ENCODE assay signal across 17 mouse cellular contexts in genomic region chr16:63556410-63557146, GRCm38 (mm10).
DNase-seq lines count a peak whose midpoint lies in the region; ATAC-seq and TF ChIP-seq lines count a peak whose summit lies in the region.
"Had no signal": no experiment of that assay in that cellular context is flagged by ENCODE, and none has a peak within 500 bp of the region (broad histone marks: within the 10 kb centered on the region; RNA-seq: fewer than 3 reads in every experiment).

No protein-coding gene starts in this region.

- no peaks in the 10 kb centered on the region for H3K27me3 ChIP-seq in hindbrain, embryonic 16.5 days (replicated peaks; ENCODE audit: control insufficient read depth, insufficient read depth, low read length)
- no peaks in the 10 kb centered on the region for H3K27me3 ChIP-seq in hindbrain, postnatal 0 days (ENCODE audit: insufficient read depth, low read length)
- no peaks in the 10 kb centered on the region for H3K27me3 ChIP-seq in embryonic facial prominence, embryonic 10.5 days (replicated peaks; ENCODE audit: low read depth, poor library complexity, severe bottlenecking)
- no peaks in the 10 kb centered on the region for H3K27me3 ChIP-seq in limb, embryonic 11.5 days (ENCODE audit: control insufficient read depth, insufficient read depth, low read length)
- H3K27me3 ChIP-seq: CH12.LX; heart, embryonic 12.5 days; megakaryocyte, embryonic 14.5 days had no signal

- DNase-seq in hindbrain, postnatal 0 days (ENCODE audit: low spot score): no peak
- DNase-seq in embryonic facial prominence, embryonic 10.5 days (ENCODE audit: low spot score): peak; percentile 9
- DNase-seq in limb, embryonic 11.5 days (ENCODE audit: low spot score): peak; percentile 40
- peak; percentile 1 for DNase-seq in retina, postnatal 1 day
- no peak for DNase-seq in layer of hippocampus, adult 9-11 months
- no peak for DNase-seq in kidney, adult 18-20 months
- DNase-seq in ovary, postnatal 10 days (ENCODE audit: low spot score): no peak
- DNase-seq: kidney, adult 11 months; kidney, postnatal 4 days; spleen, adult 18-20 months; thymus, postnatal 25 days had no signal

- no peak overlapping the region for H3K27ac ChIP-seq in hindbrain, embryonic 16.5 days (ENCODE audit: low read depth, low read length)
- no peak overlapping the region for H3K27ac ChIP-seq in hindbrain, postnatal 0 days
- no peak overlapping the region for H3K27ac ChIP-seq in embryonic facial prominence, embryonic 10.5 days (replicated peaks)
- H3K27ac ChIP-seq in limb, embryonic 11.5 days (replicated peaks; ENCODE audit: low read depth, low read length): no peak overlapping the region
- H3K27ac ChIP-seq: hindbrain, embryonic 10.5 days had no signal

- H3K4me3 ChIP-seq in hindbrain, embryonic 16.5 days (ENCODE audit: low read length): no peak overlapping the region
- H3K4me3 ChIP-seq in hindbrain, postnatal 0 days (ENCODE audit: low read length): no peak overlapping the region
- no peak overlapping the region for H3K4me3 ChIP-seq in embryonic facial prominence, embryonic 10.5 days
- no peak overlapping the region for H3K4me3 ChIP-seq in limb, embryonic 11.5 days (ENCODE audit: low read depth, low read length)
- H3K4me3 ChIP-seq: heart, embryonic 12.5 days; hindbrain, embryonic 10.5 days; megakaryocyte, embryonic 14.5 days had no signal

- no peaks in the 10 kb centered on the region for H3K36me3 ChIP-seq in hindbrain, embryonic 16.5 days (ENCODE audit: control insufficient read depth, insufficient read depth, low read length)
- no peaks in the 10 kb centered on the region for H3K36me3 ChIP-seq in hindbrain, postnatal 0 days (ENCODE audit: insufficient read depth, low read length)
- no peaks in the 10 kb centered on the region for H3K36me3 ChIP-seq in embryonic facial prominence, embryonic 10.5 days (replicated peaks)
- no peaks in the 10 kb centered on the region for H3K36me3 ChIP-seq in limb, embryonic 11.5 days (ENCODE audit: control insufficient read depth, insufficient read depth, low read length)
- H3K36me3 ChIP-seq: heart, embryonic 12.5 days; hindbrain, embryonic 10.5 days had no signal

- H3K4me1 ChIP-seq in hindbrain, embryonic 16.5 days (ENCODE audit: control insufficient read depth, insufficient read depth, low read depth, low read length): no peaks in the 10 kb centered on the region
- H3K4me1 ChIP-seq in hindbrain, postnatal 0 days (ENCODE audit: insufficient read depth, low read length): no peaks in the 10 kb centered on the region
- peaks cover 8% of the 10 kb centered on the region; the same call in 1 of the 2 replicates for H3K4me1 ChIP-seq in embryonic facial prominence, embryonic 10.5 days
- peaks cover 2% of the 10 kb centered on the region; the same call in 1 of the 2 replicates for H3K4me1 ChIP-seq in limb, embryonic 11.5 days (ENCODE audit: control insufficient read depth, insufficient read depth, low read length)
- H3K4me1 ChIP-seq: heart, embryonic 12.5 days; hindbrain, embryonic 10.5 days; megakaryocyte, embryonic 14.5 days had no signal

- H3K4me2 ChIP-seq in hindbrain, embryonic 16.5 days (ENCODE audit: low read length): no peak overlapping the region
- H3K4me2 ChIP-seq in hindbrain, postnatal 0 days (ENCODE audit: low read depth, low read length): no peak overlapping the region
- no peak overlapping the region for H3K4me2 ChIP-seq in limb, embryonic 11.5 days (ENCODE audit: low read depth, severe bottlenecking)
- H3K4me2 ChIP-seq: heart, embryonic 12.5 days; liver, embryonic 11.5 days had no signal

- no peak overlapping the region for H3K9ac ChIP-seq in hindbrain, embryonic 16.5 days (ENCODE audit: low read depth, low read length)
- no peak overlapping the region for H3K9ac ChIP-seq in hindbrain, postnatal 0 days (replicated peaks; ENCODE audit: low read length)
- H3K9ac ChIP-seq in limb, embryonic 11.5 days (ENCODE audit: low read length): no peak overlapping the region
- H3K9ac ChIP-seq: heart, embryonic 12.5 days had no signal

- H3K9me3 ChIP-seq in hindbrain, embryonic 16.5 days (ENCODE audit: control insufficient read depth, low read length): no peaks in the 10 kb centered on the region
- no peaks in the 10 kb centered on the region for H3K9me3 ChIP-seq in hindbrain, postnatal 0 days (ENCODE audit: low read length)
- H3K9me3 ChIP-seq in embryonic facial prominence, embryonic 10.5 days: no peaks in the 10 kb centered on the region
- no peaks in the 10 kb centered on the region for H3K9me3 ChIP-seq in limb, embryonic 11.5 days (ENCODE audit: control insufficient read depth, low read length)
- H3K9me3 ChIP-seq: heart, embryonic 12.5 days; hindbrain, embryonic 10.5 days; megakaryocyte, embryonic 14.5 days had no signal

- ATAC-seq in hindbrain, embryonic 16.5 days: peak; percentile 56
- ATAC-seq in hindbrain, postnatal 0 days: no peak
- peak; percentile 72; the same call in 1 of the 2 replicates for ATAC-seq in limb, embryonic 11.5 days (ENCODE audit: insufficient number of reproducible peaks, low FRiP score, low TSS enrichment, low read depth)

- 39% methylated on average over 6 of the region's 6 CpGs for WGBS in hindbrain, embryonic 16.5 days
- 51% methylated on average over 6 of the region's 6 CpGs for WGBS in hindbrain, postnatal 0 days
- 64% methylated on average over 6 of the region's 6 CpGs for WGBS in embryonic facial prominence, embryonic 10.5 days
- WGBS in limb, embryonic 11.5 days: 13% methylated on average over 6 of the region's 6 CpGs

- no peak for TF ChIP-seq CTCF in hindbrain, postnatal 0 days (IDR thresholded peaks at IDR 0.05; ENCODE audit: low read depth)

Comparison
In these comparisons a context has a peak if more than half of its experiments do, and no peak if none do; other contexts are left out.
1. DNase-seq: peak in embryonic facial prominence, embryonic 10.5 days (single experiment), limb, embryonic 11.5 days (single experiment) and retina, postnatal 1 day (single experiment); none in hindbrain, postnatal 0 days (single experiment), layer of hippocampus, adult 9-11 months (single experiment), kidney, adult 18-20 months (single experiment) and ovary, postnatal 10 days (single experiment).